Mouse (Mus musculus) bone marrow macrophage, adult 2 months (primary cell): ENCODE results near the gene Retn.

Experiments
- CTCF ChIP-seq: IDR thresholded peaks from 2 replicates; pipeline ENCODE4 v1.5.1; 2012; ENCODE audit warnings: low read depth, mild to moderate bottlenecking, low read length, moderate library complexity
- POLR2A ChIP-seq: IDR thresholded peaks from 2 replicates; pipeline ENCODE4 v1.6.1; 2012; ENCODE audit warnings: mild to moderate bottlenecking, low read depth, low read length, borderline replicate concordance

DNA sequence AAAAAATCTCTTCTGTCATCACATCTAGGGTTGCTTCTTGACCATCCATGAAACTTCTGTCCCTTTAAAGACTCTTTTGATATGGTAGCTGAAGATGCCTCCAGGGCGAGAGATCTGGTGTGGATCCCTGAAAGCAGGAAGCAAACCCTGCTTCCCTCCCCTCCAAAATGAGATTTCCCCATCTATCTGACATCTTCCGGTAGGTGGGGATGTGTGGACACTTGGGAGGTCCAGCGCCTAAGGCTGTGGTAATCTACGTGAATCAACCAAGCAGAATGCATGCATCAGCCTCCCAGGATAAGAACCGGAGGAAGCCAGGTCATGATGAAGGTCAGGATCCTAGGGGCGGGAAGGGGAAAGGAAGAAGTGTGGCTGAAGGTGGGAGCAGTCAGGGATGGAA, 9.9 kb downstream of the Retn start, which contains the start of gene Mcemp1:
- TF ChIP-seq CTCF (no peak), POLR2A (no peak)
